Mouse (Mus musculus) mouse embryonic stem cell (cell line): ENCODE measurements at regions not wholly inside any gene's neighbourhood (a gene's known extent, or its start where the extent isn't known, plus 50 kb on each side); places are given as distances from the start of the nearest gene placed in this dataset.
"Not testable (repeated sequence)": the region's sequence is repeated elsewhere in the genome, so short reads cannot be mapped to it uniquely, and the experiment has no call there.

ENCODE experiments used
- in situ Hi-C, 2 experiments: fragments of 300-500 bp; cut with MboI; formaldehyde crosslinking; loops; 1 replicate in 1 of 2; 3 replicates in 1 of 2; pipeline ENCODE4 v1.14.3; 2019 to 2020; ENCODE audit warnings: low sequenced_read_pairs in 2 of 2, low pct_unique_long_range_greater_than_20kb in 1 of 2, mixed read lengths in 1 of 2; ENCODE audit not compliant: unreplicated experiment in 1 of 2

GRCm38 (mm10) chr1:194482001-194482716 lies 135.9 kb upstream of the Plxna2 start:
- in situ Hi-C loops, result no loop called here

GRCm38 (mm10) chr1:194471281-194471680 lies 146.7 kb upstream of the Plxna2 start:
- in situ Hi-C loops, result not testable (repeated sequence)

GRCm38 (mm10) chr1:194452480-194452879 lies 165.5 kb upstream of the Plxna2 start:
- in situ Hi-C loops, result no loop called here

GRCm38 (mm10) chr1:194443681-194444080 lies 174.3 kb upstream of the Plxna2 start:
- in situ Hi-C loops, result no loop called here

- in situ Hi-C loops, result no loop called here
These were observed 180.7 kb upstream of the Plxna2 start for GRCm38 (mm10) chr1:194437301-194437700.

GRCm38 (mm10) chr1:194435060-194435459 lies 183.0 kb upstream of the Plxna2 start:
- in situ Hi-C loops, result no loop called here

- in situ Hi-C loops, result no loop called here
These were observed 189.4 kb upstream of the Plxna2 start for GRCm38 (mm10) chr1:194428586-194428985.

GRCm38 (mm10) chr1:194426293-194426692 lies 191.7 kb upstream of the Plxna2 start:
- in situ Hi-C loops, result no loop called here

GRCm38 (mm10) chr1:194424201-194424600 lies 193.8 kb upstream of the Plxna2 start:
- in situ Hi-C loops, result no loop called here

- in situ Hi-C loops, result no loop called here
These were observed 205.8 kb upstream of the Plxna2 start for GRCm38 (mm10) chr1:194412193-194412592.

GRCm38 (mm10) chr1:194411788-194412187 lies 206.2 kb upstream of the Plxna2 start:
- in situ Hi-C loops, result no loop called here

- in situ Hi-C loops, result no loop called here
These were observed 218.7 kb upstream of the Plxna2 start for GRCm38 (mm10) chr1:194399281-194399680.

GRCm38 (mm10) chr1:194396754-194397460 lies 221.1 kb upstream of the Plxna2 start:
- in situ Hi-C loops, result no loop called here

GRCm38 (mm10) chr1:194393720-194394119 lies 224.3 kb upstream of the Plxna2 start:
- in situ Hi-C loops, result no loop called here

- in situ Hi-C loops, result no loop called here
These were observed 227.8 kb upstream of the Plxna2 start for GRCm38 (mm10) chr1:194390202-194390601.

GRCm38 (mm10) chr1:194378135-194378534 lies 239.9 kb upstream of the Plxna2 start:
- in situ Hi-C loops, result no loop called here

GRCm38 (mm10) chr1:194373511-194373910 lies 244.5 kb upstream of the Plxna2 start:
- in situ Hi-C loops, result not testable (repeated sequence)

- in situ Hi-C loops, result no loop called here
These were observed 254.1 kb upstream of the Plxna2 start for GRCm38 (mm10) chr1:194363917-194364316.

- in situ Hi-C loops, result no loop called here
These were observed 254.8 kb upstream of the Plxna2 start for GRCm38 (mm10) chr1:194363129-194363768.
